In the genomic region with DNA sequence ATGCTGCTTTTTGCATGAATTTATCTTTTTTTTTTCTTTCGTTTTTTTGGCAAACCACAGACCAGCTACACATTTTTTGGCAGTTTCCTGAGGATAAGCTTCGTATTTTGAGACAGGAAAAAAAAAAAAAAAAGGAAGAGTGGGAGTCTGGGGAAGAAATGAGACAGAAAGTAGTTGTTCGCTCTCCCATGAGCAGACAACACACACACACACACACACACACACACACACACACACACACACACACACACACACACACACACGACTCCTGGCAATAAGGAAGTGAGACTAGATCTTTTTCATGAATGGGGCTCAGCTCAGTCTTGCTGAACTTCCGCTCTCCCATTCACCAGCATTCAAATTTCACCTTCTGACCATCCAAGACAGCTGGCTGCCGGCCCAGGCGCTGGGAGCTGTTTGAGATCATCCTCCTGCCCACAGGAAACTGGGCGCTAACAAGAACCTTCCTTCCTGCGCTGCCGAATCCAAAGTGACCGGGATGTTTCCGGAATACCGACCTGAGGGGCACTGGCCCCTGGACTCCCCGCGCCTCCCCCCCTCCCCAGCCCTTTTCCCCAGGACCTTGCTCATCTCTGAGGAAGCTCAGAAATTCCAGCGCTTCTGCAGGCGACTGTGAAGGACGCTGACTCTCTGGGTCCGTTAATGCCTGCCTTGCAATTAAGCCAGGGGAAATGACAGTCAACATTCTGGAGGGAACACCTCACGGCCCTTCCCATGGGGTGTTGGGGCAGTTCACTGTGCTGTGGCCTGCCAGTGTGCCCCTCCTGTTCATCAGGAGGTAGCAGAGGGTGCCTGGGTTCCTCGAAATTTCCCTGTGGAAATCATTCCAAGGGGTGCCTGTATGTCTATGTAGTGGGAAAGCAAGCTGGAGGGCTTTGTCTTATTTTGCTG, we compare ENCODE assay signal across 1 mouse cellular context.
TF ChIP-seq lines count a peak whose summit lies in the region.

No protein-coding gene starts in this region.

TF ChIP-seq in CH12.LX, 34 proteins besides CTCF, POLR2A, EP300 and RAD21 (continued from another document):
- TF ChIP-seq MXI1 (IDR thresholded peaks at IDR 0.05; ENCODE audit: low read depth, low read length) (peak; percentile 77), KAT2A (IDR thresholded peaks at IDR 0.05; ENCODE audit: insufficient replicate concordance, low read length) (0 out of 2 replicates have a peak, but pooled peaks have one; percentile 73), SIN3A (IDR thresholded peaks at IDR 0.05; ENCODE audit: low read length) (peak; percentile 85), SMC3 (IDR thresholded peaks at IDR 0.05; ENCODE audit: low read depth, low read length) (peak; percentile 28), MAFK (IDR thresholded peaks at IDR 0.05; ENCODE audit: insufficient replicate concordance, low read length) (peak; percentile 69; the same call in 1 of the 2 replicates), BHLHE40 (IDR thresholded peaks at IDR 0.05; ENCODE audit: low read depth, low read length) (peak; percentile 88), ZMIZ1 (IDR thresholded peaks at IDR 0.05; ENCODE audit: low read depth, low read length) (peak; percentile 74; the same call in 1 of the 2 replicates), IRF4 (IDR thresholded peaks at IDR 0.05; ENCODE audit: low read depth, low read length) (peak; percentile 96), JUN (IDR thresholded peaks at IDR 0.05; ENCODE audit: insufficient read depth, low read depth, low read length) (0 out of 2 replicates have a peak, but pooled peaks have one; percentile 3), RCOR1 (conservative IDR thresholded peaks at IDR 0.05; ENCODE audit: low read depth, low read length) (peak; percentile 95), ZNF384 (IDR thresholded peaks at IDR 0.05; ENCODE audit: low read depth, low read length) (peak; percentile 91), MEF2A (IDR thresholded peaks at IDR 0.05; ENCODE audit: borderline replicate concordance, low read depth, low read length) (peak; percentile 90)
